Mouse (Mus musculus) ES-Bruce4 (cell line): ENCODE measurements around the gene Stpg4.

Source experiments
- CTCF ChIP-seq: IDR thresholded peaks from one replicate; pipeline ENCODE4 v1.8.1; 2011; ENCODE audit warnings: low read depth, low read length
- EP300 ChIP-seq: IDR thresholded peaks from 2 replicates; pipeline ENCODE4 v1.6.1; 2011; ENCODE audit warnings: low read depth, low read length; ENCODE audit not compliant: insufficient read depth
- POLR2A ChIP-seq: IDR thresholded peaks from one replicate; pipeline ENCODE4 v1.8.1; 2011; ENCODE audit warnings: low read length; ENCODE audit not compliant: insufficient read depth

DNA sequence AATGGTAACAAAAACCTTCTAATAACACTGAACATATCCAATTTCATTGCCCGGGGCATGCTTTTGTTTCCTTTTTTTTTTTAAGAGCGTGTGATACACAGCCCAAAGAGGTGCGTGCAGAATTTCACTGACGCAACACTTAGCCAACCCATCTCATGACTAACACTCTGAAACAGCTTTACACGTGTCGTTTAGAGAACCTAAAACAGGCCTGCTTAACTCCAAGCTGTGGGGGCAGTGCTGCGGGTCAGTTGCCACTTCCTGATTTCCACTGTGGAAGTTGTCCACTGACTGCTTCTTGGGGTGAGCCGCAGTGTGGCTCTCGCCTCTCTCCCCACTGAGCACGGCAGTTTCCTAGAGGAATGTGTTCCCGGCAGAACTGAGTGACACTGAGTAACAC, 22.0 kb downstream of the Stpg4 start:
- TF ChIP-seq EP300 (no peak), CTCF (no peak), POLR2A (no peak)
